Mouse (Mus musculus) c-Kit-positive CD71-negative TER-119-negative erythroid progenitor cells, embryonic 14.5 days (primary cell): ENCODE results near the gene Sit1.

Source experiments
- DNase-seq: peaks from one replicate; pipeline ENCODE4 v3.0.0-alpha.2; 2013; ENCODE audit warnings: low read depth

The Sit1 gene

GRCm38 (mm10) chr4:43483535-43484091 is at the start of gene Sit1:
TSS of gene Sit1 (minus strand) at chr4:43483734.
- no peak for DNase-seq

GRCm38 (mm10) chr4:43533270-43533669 is 49.7 kb upstream of the Sit1 start:
- no peak for DNase-seq

GRCm38 (mm10) chr4:43530581-43530980 is 47.0 kb upstream of the Sit1 start:
- DNase-seq = peak; percentile 76

- DNase-seq = no peak
Observed at GRCm38 (mm10) chr4:43530081-43530501, 46.6 kb upstream of the Sit1 start.

GRCm38 (mm10) chr4:43528487-43528886 is 45.0 kb upstream of the Sit1 start:
- DNase-seq = no peak

- no peak for DNase-seq
Observed at GRCm38 (mm10) chr4:43527880-43528279, 44.3 kb upstream of the Sit1 start.

GRCm38 (mm10) chr4:43519956-43520355 is 36.4 kb upstream of the Sit1 start:
- peak; percentile 76 for DNase-seq

- DNase-seq = no peak
Observed at GRCm38 (mm10) chr4:43519551-43519950, 36.0 kb upstream of the Sit1 start.

- DNase-seq = no peak
Observed at GRCm38 (mm10) chr4:43515764-43516708, 32.5 kb upstream of the Sit1 start.

GRCm38 (mm10) chr4:43513791-43514190 is 30.3 kb upstream of the Sit1 start:
- DNase-seq = no peak

GRCm38 (mm10) chr4:43513300-43513699 is 29.8 kb upstream of the Sit1 start:
- no peak for DNase-seq

- DNase-seq = no peak
Observed at GRCm38 (mm10) chr4:43512653-43513052, 29.1 kb upstream of the Sit1 start.

GRCm38 (mm10) chr4:43511675-43512454 is 28.3 kb upstream of the Sit1 start:
- DNase-seq = no peak

- no peak for DNase-seq
Observed at GRCm38 (mm10) chr4:43509109-43509508, 25.6 kb upstream of the Sit1 start.

GRCm38 (mm10) chr4:43508666-43508997 is 25.1 kb upstream of the Sit1 start:
- no peak for DNase-seq

- DNase-seq = no peak
Observed at GRCm38 (mm10) chr4:43507938-43508665, 24.6 kb upstream of the Sit1 start.

- DNase-seq = no peak
Observed at GRCm38 (mm10) chr4:43506536-43507185, 23.1 kb upstream of the Sit1 start, which contains the start of gene Car9. TSS of gene Car9 (plus strand) at chr4:43506966.

GRCm38 (mm10) chr4:43506074-43506473 is 22.5 kb upstream of the Sit1 start:
- no peak for DNase-seq

- no peak for DNase-seq
Observed at GRCm38 (mm10) chr4:43504269-43504668, 20.7 kb upstream of the Sit1 start.

GRCm38 (mm10) chr4:43503506-43503905 is 20.0 kb upstream of the Sit1 start:
- no peak for DNase-seq

GRCm38 (mm10) chr4:43503041-43503440 is 19.5 kb upstream of the Sit1 start:
- DNase-seq = no peak
